Mouse (Mus musculus) forebrain, postnatal 0 days (tissue): Measurements from ENCODE around the gene Ces3b. TPM values are rescaled to one million over a fixed set of nuclear protein-coding genes. Genes with fewer than 3 reads are reported as not detected.
"Not testable (repeated sequence)": the region's sequence is repeated elsewhere in the genome, so short reads cannot be mapped to it uniquely, and the experiment has no call there.

Experiments used
- ATAC-seq: fragments of 200-750 bp; cut with Nextera tagmentation; 2 replicates; pipeline ENCODE4 v1.8.0; 2017; ENCODE audit warnings: mild to moderate bottlenecking, moderate library complexity
- DNase-seq: peaks from one replicate; pipeline ENCODE4 v3.0.0-alpha.2; 2015
- H3K27ac ChIP-seq: fragments of 300-500 bp; sonication (generic); 2 replicates; pipeline ENCODE4 v1.5.1; 2014; ENCODE audit warnings: low read depth, mild to moderate bottlenecking, antibody characterized with exemption, low read length, moderate library complexity, mixed read lengths
- H3K27me3 ChIP-seq: fragments of 300-500 bp; sonication (generic); 2 replicates; pipeline ENCODE4 v1.6.1; 2014; ENCODE audit warnings: mild to moderate bottlenecking, low read length, mixed read lengths; ENCODE audit not compliant: insufficient read depth
- H3K36me3 ChIP-seq: fragments of 300-500 bp; sonication (generic); 2 replicates; pipeline ENCODE4 v1.6.1; 2014; ENCODE audit warnings: mild to moderate bottlenecking, moderate library complexity; ENCODE audit not compliant: insufficient read depth
- H3K4me1 ChIP-seq: fragments of 300-500 bp; sonication (generic); 2 replicates; pipeline ENCODE4 v1.6.1; 2014; ENCODE audit warnings: antibody characterized with exemption; ENCODE audit not compliant: insufficient read depth
- H3K4me2 ChIP-seq: fragments of 300-500 bp; sonication (generic); 2 replicates; pipeline ENCODE4 v1.6.1; 2014; ENCODE audit warnings: low read depth, mild to moderate bottlenecking, moderate library complexity
- H3K4me3 ChIP-seq: fragments of 300-500 bp; sonication (generic); 2 replicates; pipeline ENCODE4 v1.5.1; 2014; ENCODE audit warnings: low read depth, low read length, mixed read lengths
- H3K9ac ChIP-seq: fragments of 300-500 bp; sonication (generic); 2 replicates; pipeline ENCODE4 v1.6.1; 2014; ENCODE audit warnings: mild to moderate bottlenecking
- H3K9me3 ChIP-seq: fragments of 300-500 bp; sonication (generic); 2 replicates; pipeline ENCODE4 v1.6.1; 2016; ENCODE audit warnings: low read length
- CTCF ChIP-seq: sonication (generic); IDR thresholded peaks from 2 replicates; pipeline ENCODE4 v1.5.1; 2016; ENCODE audit warnings: antibody characterized with exemption, control low read depth, low read depth
- WGBS: fragments of 180-500 bp; shearing (Covaris S2); extraction: QIAGEN DNeasy Blood & Tissue Kit; methylation state at CpG from one replicate; pipeline ENCODE4 v1.1.7; 2014; 5-methylcytosine and 5-hydroxymethylcytosine counted together
- polyA plus RNA-seq: library from polyadenylated mRNA; unstranded; fragments of >200 nt; fragmentation: Nextera tagmentation; extraction: Ambion mirVana; gene quantifications from 2 replicates; pipeline ENCODE4 v1.2.1, GENCODE M21; 2015
- total RNA-seq: library from RNA; depleted of rRNA; stranded (reverse); fragments of >200 nt; gene quantifications from 2 replicates; pipeline ENCODE4 v1.2.3, GENCODE M21; 2014

Ces3b gene
- total and polyA plus RNA-seq, 2 experiments from 2014 or later = not detected

DNA sequence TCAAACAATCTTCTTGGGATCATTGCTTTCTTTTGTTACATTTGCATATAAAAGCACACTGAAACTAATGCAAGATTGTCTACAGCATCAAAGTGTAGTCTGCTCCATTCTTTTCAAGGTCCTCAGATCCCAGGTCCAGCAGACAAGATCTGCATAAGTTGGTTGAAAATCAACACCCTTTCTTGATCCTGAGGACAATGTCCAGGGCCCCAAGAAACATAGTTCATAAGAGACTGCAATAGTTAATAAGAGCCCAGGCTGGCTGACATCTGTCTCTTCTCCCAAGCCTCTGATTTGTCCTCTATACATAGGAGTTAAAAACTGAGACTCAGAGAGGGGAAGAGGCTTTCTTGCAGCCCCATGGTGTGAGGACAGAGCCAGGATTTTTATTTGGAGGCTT lies 14.6 kb upstream of the Ces3b start:
- no peak for DNase-seq
- H3K9ac ChIP-seq = no peak overlapping the region
- H3K27ac ChIP-seq = no peak overlapping the region
- H3K9me3 ChIP-seq = no peaks in the 10 kb centered on the region
- H3K4me1 ChIP-seq = no peaks in the 10 kb centered on the region
- no peaks in the 10 kb centered on the region for H3K36me3 ChIP-seq
- no peak overlapping the region for H3K4me2 ChIP-seq
- TF ChIP-seq CTCF = no peak
- ATAC-seq = no peak
- no peak overlapping the region for H3K4me3 ChIP-seq
- H3K27me3 ChIP-seq = no peaks in the 10 kb centered on the region

GRCm38 (mm10) chr8:105076601-105077000 lies 7.0 kb upstream of the Ces3b start:
- H3K27ac ChIP-seq = no peak overlapping the region
- no peaks in the 10 kb centered on the region for H3K36me3 ChIP-seq
- DNase-seq = no peak
- H3K9me3 ChIP-seq = no peaks in the 10 kb centered on the region
- H3K4me2 ChIP-seq = no peak overlapping the region
- H3K4me1 ChIP-seq = no peaks in the 10 kb centered on the region
- no peak for TF ChIP-seq CTCF
- H3K4me3 ChIP-seq = no peak overlapping the region
- no peaks in the 10 kb centered on the region for H3K27me3 ChIP-seq
- WGBS = 92% methylated on average over 4 of the region's 4 CpGs
- no peak for ATAC-seq
- H3K9ac ChIP-seq = no peak overlapping the region

DNA sequence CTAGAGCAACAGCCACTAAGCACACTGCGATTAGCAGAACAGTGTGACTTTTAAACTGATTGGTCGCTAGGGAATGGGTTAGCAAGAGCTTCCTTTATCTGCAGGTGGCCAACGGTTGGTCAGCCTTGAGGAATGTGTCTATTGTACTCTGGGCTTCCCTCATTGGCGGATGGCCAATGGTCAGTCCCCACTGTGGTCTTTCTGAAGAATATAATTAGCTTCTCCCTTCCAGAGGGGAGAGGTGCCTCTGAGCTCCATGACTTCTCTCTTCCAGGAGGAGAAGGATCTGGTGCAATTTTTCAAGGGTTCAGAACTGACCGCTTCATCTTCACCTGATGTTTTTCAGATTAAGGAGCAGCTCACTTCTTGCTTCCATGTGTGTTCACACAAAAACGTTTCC lies 6.5 kb upstream of the Ces3b start:
- DNase-seq (no peak), ATAC-seq (no peak)
- no peaks in the 10 kb centered on the region for H3K27me3 ChIP-seq
- no peak for TF ChIP-seq CTCF
- no peak overlapping the region for H3K9ac ChIP-seq
- H3K36me3 ChIP-seq = no peaks in the 10 kb centered on the region
- 65% methylated on average over 6 of the region's 6 CpGs for WGBS
- H3K27ac ChIP-seq = no peak overlapping the region
- no peaks in the 10 kb centered on the region for H3K9me3 ChIP-seq
- no peak overlapping the region for H3K4me2 ChIP-seq
- H3K4me3 ChIP-seq = no peak overlapping the region
- H3K4me1 ChIP-seq = no peaks in the 10 kb centered on the region

GRCm38 (mm10) chr8:105078591-105078990 lies 5.0 kb upstream of the Ces3b start:
- no peak overlapping the region for H3K4me2 ChIP-seq
- no peak for ATAC-seq
- no peaks in the 10 kb centered on the region for H3K4me1 ChIP-seq
- no peak for TF ChIP-seq CTCF
- WGBS = 85% methylated on average over 5 of the region's 5 CpGs
- H3K36me3 ChIP-seq = no peaks in the 10 kb centered on the region
- H3K27me3 ChIP-seq = no peaks in the 10 kb centered on the region
- DNase-seq = no peak
- no peak overlapping the region for H3K9ac ChIP-seq
- H3K9me3 ChIP-seq = no peaks in the 10 kb centered on the region
- H3K27ac ChIP-seq = no peak overlapping the region
- no peak overlapping the region for H3K4me3 ChIP-seq

DNA sequence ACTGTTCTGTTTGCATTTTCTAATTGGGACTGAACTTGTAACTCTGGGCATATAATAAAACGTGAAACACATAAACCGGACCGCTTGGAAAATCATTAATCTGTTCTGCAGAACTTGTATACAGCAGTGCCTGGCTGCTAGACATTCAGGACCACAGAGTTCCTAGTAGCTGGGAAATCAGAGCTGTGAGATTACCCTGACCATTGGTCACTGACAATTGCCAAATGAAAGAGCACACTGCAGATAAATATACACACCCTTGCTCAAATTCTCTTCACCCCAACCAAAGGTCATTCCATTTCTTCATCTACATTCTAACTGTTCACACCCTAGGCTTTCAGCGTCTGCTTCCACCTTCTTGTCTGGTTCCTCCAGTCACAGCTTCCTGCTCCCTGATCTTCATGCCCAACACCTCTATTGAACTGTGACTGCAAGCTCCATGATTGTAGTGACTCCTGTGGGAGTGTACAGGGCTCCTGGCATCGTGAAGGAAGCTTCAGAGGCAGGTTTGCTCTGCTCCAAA lies 2.7 kb upstream of the Ces3b start:
- WGBS = 81% methylated on average over 5 of the region's 5 CpGs
- Histone ChIP-seq H3K9ac (no peak overlapping the region), H3K4me3 (no peak overlapping the region), H3K4me2 (no peak overlapping the region), H3K27ac (no peak overlapping the region), H3K4me1 (no peaks in the 10 kb centered on the region), H3K27me3 (no peaks in the 10 kb centered on the region), H3K36me3 (no peaks in the 10 kb centered on the region), H3K9me3 (no peaks in the 10 kb centered on the region)
- DNase-seq (no peak), ATAC-seq (no peak)
- TF ChIP-seq CTCF = no peak

GRCm38 (mm10) chr8:105088166-105088565 lies 4.6 kb downstream of the Ces3b start:
- H3K36me3 ChIP-seq, ATAC-seq, H3K4me3 ChIP-seq, H3K27me3 ChIP-seq, H3K9ac ChIP-seq, H3K4me2 ChIP-seq, H3K9me3 ChIP-seq, DNase-seq, H3K4me1 ChIP-seq, H3K27ac ChIP-seq: not testable (repeated sequence)
- 88% methylated on average over 3 of the region's 5 CpGs for WGBS

- H3K9me3 ChIP-seq = no peaks in the 10 kb centered on the region
- H3K27ac ChIP-seq = no peak overlapping the region
Measured at GRCm38 (mm10) chr8:105088581-105088980, 5.0 kb downstream of the Ces3b start.

DNA sequence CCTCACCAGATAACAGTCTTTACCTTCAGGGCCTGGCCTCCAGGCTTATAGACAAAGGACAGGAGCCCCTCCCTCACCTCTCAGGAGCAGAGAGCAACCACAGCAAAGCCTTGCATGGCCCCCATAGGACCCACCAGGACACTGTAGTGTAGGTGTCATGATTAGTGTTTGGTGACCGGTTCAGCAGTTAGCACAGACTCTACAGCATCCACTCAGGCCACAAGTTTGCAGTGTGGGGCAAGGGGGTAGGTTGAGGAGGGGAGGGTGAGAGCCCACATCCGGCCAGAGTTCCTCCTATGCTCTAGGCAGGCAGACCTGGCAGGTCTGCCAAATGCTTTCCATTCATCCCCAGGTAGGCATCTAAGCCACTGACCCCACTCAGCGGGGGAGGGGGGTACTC lies 10.4 kb downstream of the Ces3b start:
- WGBS = 93% methylated on average over 3 of the region's 3 CpGs

More at GRCm38 (mm10) chr8:105088581-105088980, 5.0 kb downstream of the Ces3b start:
- Histone ChIP-seq H3K27me3 (no peaks in the 10 kb centered on the region), H3K4me2 (no peak overlapping the region), H3K9ac (no peak overlapping the region), H3K4me3 (no peak overlapping the region), H3K36me3 (no peaks in the 10 kb centered on the region), H3K4me1 (no peaks in the 10 kb centered on the region)
- no peak for DNase-seq
- no peak for TF ChIP-seq CTCF
- no peak for ATAC-seq
- 71% methylated on average over 4 of the region's 4 CpGs for WGBS

GRCm38 (mm10) chr8:105102101-105102785 lies 18.7 kb downstream of the Ces3b start:
- 76% methylated on average over 4 of the region's 4 CpGs for WGBS
- H3K9ac ChIP-seq, H3K4me2 ChIP-seq, H3K9me3 ChIP-seq, H3K27ac ChIP-seq, DNase-seq, H3K36me3 ChIP-seq, ATAC-seq, H3K4me3 ChIP-seq, H3K27me3 ChIP-seq, H3K4me1 ChIP-seq: not testable (repeated sequence)

More for the DNA sequence above, 10.4 kb downstream of the Ces3b start:
- H3K4me2 ChIP-seq = no peak overlapping the region
- H3K27ac ChIP-seq = no peak overlapping the region
- H3K27me3 ChIP-seq = no peaks in the 10 kb centered on the region
- H3K36me3 ChIP-seq = no peaks in the 10 kb centered on the region
- H3K4me3 ChIP-seq = no peak overlapping the region
- ATAC-seq = no peak
- DNase-seq = no peak
- no peak overlapping the region for H3K9ac ChIP-seq
- no peak for TF ChIP-seq CTCF
- H3K4me1 ChIP-seq = no peaks in the 10 kb centered on the region
- no peaks in the 10 kb centered on the region for H3K9me3 ChIP-seq

- not testable (repeated sequence) for DNase-seq, H3K9ac ChIP-seq, H3K9me3 ChIP-seq, H3K36me3 ChIP-seq, H3K4me1 ChIP-seq, H3K27ac ChIP-seq, H3K4me3 ChIP-seq, ATAC-seq, H3K27me3 ChIP-seq, H3K4me2 ChIP-seq
- WGBS = 85% methylated on average over 5 of the region's 5 CpGs
Measured at GRCm38 (mm10) chr8:105103701-105104100, 20.1 kb downstream of the Ces3b start.
